Mouse (Mus musculus) common myeloid progenitor, adult 5-6 weeks (primary cell): Measurements from ENCODE around the gene Cd19. TPM values are rescaled to one million over a fixed set of nuclear protein-coding genes. Genes with fewer than 3 reads are reported as not detected.
A peak's percentile ranks its signal among the peaks of the same experiment; 100 is the strongest.
"Not testable (repeated sequence)": the region's sequence is repeated elsewhere in the genome, so short reads cannot be mapped to it uniquely, and the experiment has no call there.

Source experiments
- ATAC-seq: replicated peaks from 2 replicates; pipeline ENCODE4 v1.8.0; 2016; ENCODE audit warnings: low read depth, mild to moderate bottlenecking, moderate TSS enrichment, inconsistent platforms; ENCODE audit not compliant: poor library complexity, severe bottlenecking
- total RNA-seq: library from RNA; stranded (forward); fragments of 200-1000, 187-1606 nt; gene quantifications from 2 replicates; pipeline ENCODE4 v1.2.3, GENCODE M21; 2017

Gene Cd19
- total RNA-seq, 1 experiment from 2014 or later = 0.32 TPM

DNA sequence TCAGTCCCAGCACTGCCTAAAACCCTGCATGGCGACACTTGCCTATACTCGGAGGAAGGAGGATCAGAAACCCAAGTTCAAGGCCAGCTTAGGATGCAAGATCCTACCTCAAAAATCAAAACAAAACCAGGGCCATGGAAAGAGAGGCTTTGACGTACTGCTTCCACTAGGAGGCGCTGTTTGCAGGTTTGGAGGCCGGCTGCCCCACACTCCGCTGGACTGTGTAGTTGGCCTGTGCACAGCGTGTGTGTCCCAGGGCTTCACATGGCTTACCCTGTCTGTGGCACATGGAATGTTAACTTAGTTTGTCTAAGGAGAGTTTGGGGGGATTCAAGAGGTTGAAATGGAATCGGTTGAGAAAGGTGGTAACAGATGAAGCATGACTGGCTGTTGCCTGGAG, 22.2 kb upstream of the Cd19 start:
- peak; percentile 96 for ATAC-seq

- no peak for ATAC-seq
These were observed 21.1 kb upstream of the Cd19 start for GRCm38 (mm10) chr7:126435801-126436200.

- ATAC-seq = no peak
These were observed 20.0 kb upstream of the Cd19 start for GRCm38 (mm10) chr7:126434726-126435125.

GRCm38 (mm10) chr7:126430167-126430566, 15.5 kb upstream of the Cd19 start:
- no peak for ATAC-seq

DNA sequence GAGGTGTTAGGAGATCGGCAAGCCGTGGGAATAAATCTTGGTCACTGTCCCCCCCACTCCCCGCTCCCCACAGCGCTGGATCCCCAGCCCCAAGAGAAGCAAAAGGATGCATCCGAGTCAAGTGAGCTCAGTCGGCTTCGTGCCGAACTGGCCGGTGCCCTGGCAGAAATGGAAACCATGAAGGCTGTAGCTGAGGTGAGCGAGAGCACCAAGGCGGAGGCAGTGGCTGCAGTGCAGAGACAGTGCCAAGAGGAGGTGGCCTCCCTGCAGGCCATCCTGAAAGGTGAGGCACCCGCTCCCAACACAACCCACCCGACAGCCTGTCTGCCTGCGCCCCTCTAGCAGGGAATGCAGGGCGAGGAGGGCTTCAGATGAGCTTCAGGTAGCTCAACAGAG, 14.8 kb upstream of the Cd19 start:
- ATAC-seq = no peak

GRCm38 (mm10) chr7:126428631-126429502, 14.2 kb upstream of the Cd19 start, which contains the start of gene Rabep2:
Gene Rabep2 (plus strand): TSS chr7:126428759.
- peak; percentile 74 for ATAC-seq

GRCm38 (mm10) chr7:126428154-126428553, 13.5 kb upstream of the Cd19 start:
- ATAC-seq = peak; percentile 39

GRCm38 (mm10) chr7:126427323-126427860, 12.7 kb upstream of the Cd19 start:
- no peak for ATAC-seq

DNA sequence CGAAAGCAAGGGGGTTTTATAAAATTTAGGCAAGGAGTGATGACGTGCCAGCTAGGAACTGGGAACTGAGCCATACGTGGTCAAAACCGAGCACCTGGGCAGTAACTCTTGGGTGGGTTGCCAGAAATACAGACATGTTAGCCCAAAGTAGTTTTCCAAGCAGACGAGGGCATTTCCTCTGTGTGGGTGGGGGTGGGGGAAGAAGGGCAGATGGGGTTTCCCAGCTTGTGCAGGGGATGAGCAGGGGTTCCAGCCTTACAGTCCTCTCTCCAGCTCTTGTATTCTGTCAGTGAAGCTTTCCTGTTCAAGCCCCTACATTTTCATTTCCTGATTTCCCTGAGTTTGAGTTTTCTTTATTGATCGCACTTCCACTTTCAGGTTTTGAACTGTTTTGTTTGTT, 9.5 kb upstream of the Cd19 start:
- ATAC-seq = no peak

DNA sequence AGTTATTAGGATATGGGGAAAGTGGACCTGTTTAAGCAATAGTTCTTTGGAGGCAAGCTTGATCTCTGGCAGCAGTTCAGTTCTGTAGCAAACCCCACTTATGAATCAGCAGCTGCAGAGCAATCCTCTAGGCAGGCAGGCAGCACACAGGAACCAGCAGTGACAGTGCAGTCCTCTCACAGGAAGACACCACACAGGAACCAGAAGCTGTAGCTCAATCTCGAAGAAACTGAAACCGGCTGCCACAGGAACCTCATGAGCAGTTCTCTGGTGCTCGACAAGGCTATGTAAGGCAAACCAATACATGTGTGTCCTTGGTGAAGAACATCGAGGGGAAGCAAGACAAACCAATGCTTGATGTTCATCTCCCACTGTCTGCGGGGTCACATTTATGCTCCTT, 7.1 kb upstream of the Cd19 start:
- peak; percentile 72 for ATAC-seq

- no peak for ATAC-seq
These were observed 3.8 kb upstream of the Cd19 start for GRCm38 (mm10) chr7:126418496-126418895.

GRCm38 (mm10) chr7:126417606-126418005, 2.9 kb upstream of the Cd19 start:
- no peak for ATAC-seq

DNA sequence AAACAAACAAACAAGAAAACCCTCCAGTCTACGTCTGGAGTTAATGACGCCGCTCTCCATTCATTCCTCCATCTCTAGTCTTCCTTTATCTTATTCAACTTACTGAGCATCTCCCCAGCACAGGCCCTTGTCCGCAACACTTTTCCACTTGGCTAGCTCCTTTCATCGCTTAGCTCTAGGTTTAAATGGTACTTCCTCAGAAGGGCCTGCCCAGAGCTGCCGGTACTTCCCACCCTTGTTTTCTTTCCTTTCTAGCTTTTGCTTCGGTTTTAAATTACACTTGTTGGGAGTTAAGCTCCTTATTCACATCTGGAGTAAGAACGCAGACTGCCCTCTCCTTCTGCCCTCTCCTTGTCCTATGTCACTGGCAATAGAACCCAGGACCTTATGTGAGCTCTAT, 2.4 kb upstream of the Cd19 start:
- no peak for ATAC-seq

DNA sequence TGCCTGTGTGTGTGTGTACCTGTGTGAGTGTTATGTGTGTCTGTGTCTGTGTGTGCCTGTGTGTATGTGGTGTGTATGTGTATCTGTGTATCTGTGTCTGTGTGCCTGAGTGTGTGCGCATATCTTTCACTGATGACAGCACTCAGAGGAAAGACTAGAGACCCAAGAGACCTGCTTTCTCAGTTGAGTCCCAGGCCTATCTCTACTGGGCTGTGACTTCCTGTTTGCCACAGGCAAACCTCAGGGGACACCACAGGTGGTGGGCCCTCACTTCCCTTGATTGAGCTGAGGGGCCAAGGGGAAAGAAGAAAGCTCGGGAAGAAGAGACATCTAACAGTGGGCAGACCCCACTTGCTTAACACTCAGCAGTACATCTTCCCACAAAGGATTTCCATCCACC, 1.9 kb upstream of the Cd19 start:
- ATAC-seq = peak; percentile 82

DNA sequence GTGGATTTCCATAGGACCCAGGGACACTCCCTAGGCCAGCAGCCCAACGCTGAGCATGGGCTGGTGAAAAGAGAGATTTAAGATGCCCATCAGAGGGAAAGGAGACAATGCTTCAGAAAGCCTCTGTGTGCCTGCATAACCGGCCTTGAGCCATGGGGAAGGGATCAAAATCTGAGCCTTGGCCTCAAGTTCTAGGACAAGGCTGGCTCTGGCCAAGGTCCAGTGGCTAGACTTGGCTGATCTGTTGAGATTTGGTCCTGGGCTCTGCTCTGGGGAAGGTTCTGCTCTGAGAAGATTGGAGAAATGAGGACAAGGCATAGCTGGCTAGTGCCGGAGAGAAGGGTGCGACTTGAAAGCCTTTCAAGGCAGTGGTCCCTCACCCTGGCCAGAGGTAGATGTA, 3.6 kb downstream of the Cd19 start:
- no peak for ATAC-seq

DNA sequence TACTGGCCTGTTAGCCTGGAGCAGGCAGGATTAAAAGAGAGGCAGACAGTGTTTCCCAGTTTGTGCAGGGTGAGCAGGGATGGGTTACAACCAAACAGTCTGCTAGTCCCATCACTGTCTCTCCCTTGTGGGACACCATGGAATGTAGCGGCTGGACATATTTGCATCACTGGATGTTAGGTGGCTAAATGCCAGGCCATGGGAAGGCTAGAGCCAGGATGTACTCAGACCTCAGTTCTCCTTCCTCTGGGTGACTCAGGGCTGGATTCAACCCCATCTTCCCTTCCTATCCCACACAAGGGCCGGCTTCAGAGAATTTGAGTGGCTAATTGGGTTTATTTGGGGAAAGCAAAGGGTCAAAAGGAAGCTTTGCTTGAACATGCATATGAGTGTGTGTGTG, 6.0 kb downstream of the Cd19 start:
- no peak for ATAC-seq

GRCm38 (mm10) chr7:126402518-126402917, 12.2 kb downstream of the Cd19 start:
- ATAC-seq = not testable (repeated sequence)

DNA sequence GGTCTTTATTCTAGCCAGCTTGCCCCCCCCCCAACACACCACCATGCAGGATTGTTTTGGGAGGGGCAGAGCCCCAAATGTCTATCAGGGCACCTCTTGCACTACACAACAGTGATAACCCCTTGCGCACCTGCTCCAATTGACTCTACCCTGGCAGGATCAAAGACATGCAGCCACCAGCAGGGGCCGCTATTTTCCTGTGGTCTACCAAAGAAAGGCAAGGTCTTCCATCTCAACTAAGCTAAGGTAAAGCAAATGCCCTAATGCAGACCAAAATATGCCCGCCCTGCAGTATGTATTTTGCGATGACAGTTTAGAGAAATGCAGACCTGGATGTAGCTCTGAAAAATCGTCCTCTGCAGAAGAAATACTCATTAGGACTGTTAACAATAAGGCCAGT, 15.1 kb downstream of the Cd19 start:
- peak; percentile 42; the same call in 1 of the 2 replicates for ATAC-seq

DNA sequence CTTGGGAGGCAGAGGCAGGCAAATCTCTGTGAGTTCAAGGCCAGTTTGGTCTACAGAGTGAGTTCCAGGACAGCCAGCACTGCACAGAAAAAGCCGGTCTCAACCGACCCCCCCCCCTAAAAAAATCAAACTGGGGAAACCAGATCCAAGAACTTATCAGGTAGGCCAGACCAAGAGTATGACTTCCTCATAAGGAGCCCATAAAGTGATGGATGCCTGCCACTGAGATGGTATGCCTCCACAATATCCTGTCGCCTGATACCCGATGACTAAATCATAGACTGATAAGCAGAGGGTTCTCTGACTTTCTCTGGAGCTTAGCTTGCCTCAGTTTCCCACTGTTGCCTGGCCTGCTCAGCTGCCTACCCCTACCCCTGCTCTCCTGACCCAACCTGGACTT, 16.9 kb downstream of the Cd19 start:
- no peak for ATAC-seq

DNA sequence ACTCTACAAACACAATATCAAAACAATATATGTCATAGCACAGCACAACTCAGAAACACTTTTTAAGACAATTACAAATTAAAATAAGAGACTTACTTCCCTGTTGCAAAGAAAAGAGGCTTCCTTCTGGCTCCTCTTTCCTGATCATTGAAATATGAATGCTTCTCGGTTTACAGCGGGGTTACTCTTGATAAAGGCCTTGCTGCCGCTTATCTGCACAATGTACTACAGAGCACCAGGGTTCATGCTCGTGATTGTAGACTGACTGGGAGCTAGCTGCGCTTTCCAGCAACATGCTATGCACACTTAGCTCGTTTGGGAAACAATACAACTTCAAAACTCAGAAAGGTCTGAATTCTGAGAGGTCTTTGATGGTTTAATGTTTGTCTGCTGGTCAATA, 17.5 kb downstream of the Cd19 start:
- no peak for ATAC-seq

- peak; percentile 99 for ATAC-seq
These were observed 18.2 kb downstream of the Cd19 start, which contains the start of gene Nfatc2ip for GRCm38 (mm10) chr7:126396298-126397119. Gene Nfatc2ip (minus strand): TSS chr7:126396737.
